Mouse (Mus musculus): ENCODE measurements at regions not wholly inside any gene's neighbourhood (a gene's known extent, or its start where the extent isn't known, plus 50 kb on each side); places are given as distances from the start of the nearest gene placed in this dataset.
A peak's percentile ranks its signal among the peaks of the same experiment; 100 is the strongest.

DNA sequence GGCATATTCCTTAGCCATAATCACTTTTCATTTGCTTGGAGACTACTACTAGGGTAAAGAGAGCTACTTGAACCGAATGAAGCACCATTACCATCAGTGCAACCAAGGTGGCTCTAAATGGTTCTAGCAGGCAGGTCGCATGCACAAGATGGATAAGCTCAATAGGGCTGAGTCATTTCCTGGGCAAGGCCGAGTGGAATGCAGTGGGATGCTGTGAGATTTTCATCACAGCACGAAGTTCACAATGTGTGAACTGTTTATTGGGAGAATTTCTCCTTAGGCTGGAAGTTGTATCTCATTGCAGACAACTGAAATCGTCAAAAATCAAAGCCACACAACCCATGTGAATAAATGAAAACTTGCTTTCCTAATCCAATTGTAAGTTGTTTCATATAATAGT is 697.6 kb upstream of the Tenm3 start:
- Histone ChIP-seq H3K27me3 (ENCODE audit: control insufficient read depth, insufficient read depth, low read length) (no peaks in the 10 kb centered on the region), H3K27ac (ENCODE audit: low read depth, low read length) (no peak overlapping the region), H3K4me1 (ENCODE audit: control insufficient read depth, insufficient read depth, low read length) (no peaks in the 10 kb centered on the region), H3K4me3 (ENCODE audit: low read depth, low read length) (no peak overlapping the region), H3K9ac (replicated peaks; ENCODE audit: low read depth, low read length) (no peak overlapping the region), H3K9me3 (ENCODE audit: control insufficient read depth, low read length) (no peaks in the 10 kb centered on the region), H3K4me2 (ENCODE audit: low read depth, low read length) (no peak overlapping the region), H3K36me3 (ENCODE audit: control insufficient read depth, insufficient read depth, low read length) (no peaks in the 10 kb centered on the region)
- ATAC-seq (ENCODE audit: low read depth): no peak
- 78% methylated on average over 5 of the region's 5 CpGs for WGBS

DNA sequence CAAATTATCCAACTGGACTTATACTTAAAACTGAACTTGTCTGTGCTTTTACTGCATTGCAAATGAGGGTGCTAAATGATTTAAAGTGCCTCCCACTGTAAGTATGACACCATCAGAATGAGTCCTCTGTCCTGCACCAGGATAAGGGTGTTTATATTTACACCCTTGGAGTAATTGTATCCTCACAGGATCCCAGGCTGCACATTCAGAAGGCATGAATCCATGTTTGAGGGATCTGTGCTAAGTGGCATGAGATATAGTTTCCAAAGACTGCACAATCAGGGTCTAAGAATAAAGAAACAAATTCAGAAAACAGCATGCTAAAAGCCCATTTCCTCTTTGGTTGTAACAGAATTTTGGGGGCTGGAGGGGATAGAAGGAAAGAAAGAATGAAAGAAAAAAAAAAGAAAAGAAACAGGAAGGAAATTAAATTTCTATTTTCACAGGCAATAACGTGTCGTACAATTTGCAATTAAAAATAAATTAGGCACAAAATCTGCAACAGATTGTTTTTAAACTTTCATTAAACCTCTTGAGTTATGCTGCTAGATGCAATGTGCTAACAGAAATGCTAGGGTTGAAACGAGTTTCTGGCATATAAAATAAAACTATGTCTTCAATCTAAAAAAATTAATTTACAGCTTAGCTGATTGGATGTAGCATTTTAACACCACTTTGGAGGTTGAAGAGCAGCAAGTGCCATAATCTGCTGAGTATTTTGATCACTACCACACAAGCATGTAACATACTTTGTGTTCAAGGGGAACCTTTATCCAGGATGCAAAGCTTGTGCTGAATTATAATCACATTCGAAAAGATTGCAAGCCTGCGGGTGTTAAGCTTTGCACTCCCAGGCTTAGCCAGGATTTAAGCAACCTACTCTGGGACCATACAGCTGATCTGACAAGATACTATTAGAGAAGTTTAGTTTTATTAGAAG is 689.9 kb upstream of the Tenm3 start:
- Histone ChIP-seq H3K9ac (replicated peaks; ENCODE audit: low read depth, low read length) (no peak overlapping the region), H3K4me1 (ENCODE audit: control insufficient read depth, insufficient read depth, low read length) (no peaks in the 10 kb centered on the region), H3K27ac (ENCODE audit: low read depth, low read length) (no peak overlapping the region), H3K4me2 (ENCODE audit: low read depth, low read length) (no peak overlapping the region), H3K27me3 (ENCODE audit: control insufficient read depth, insufficient read depth, low read length) (no peaks in the 10 kb centered on the region), H3K4me3 (ENCODE audit: low read depth, low read length) (no peak overlapping the region), H3K36me3 (ENCODE audit: control insufficient read depth, insufficient read depth, low read length) (no peaks in the 10 kb centered on the region), H3K9me3 (ENCODE audit: control insufficient read depth, low read length) (no peaks in the 10 kb centered on the region)
- 73% methylated on average over 5 of the region's 5 CpGs for WGBS
- ATAC-seq (ENCODE audit: low read depth): no peak

GRCm38 (mm10) chr8:49529294-49529693 is 685.5 kb upstream of the Tenm3 start:
- Histone ChIP-seq H3K9me3 (ENCODE audit: control insufficient read depth, low read length) (no peaks in the 10 kb centered on the region), H3K27me3 (ENCODE audit: control insufficient read depth, insufficient read depth, low read length) (no peaks in the 10 kb centered on the region)

DNA sequence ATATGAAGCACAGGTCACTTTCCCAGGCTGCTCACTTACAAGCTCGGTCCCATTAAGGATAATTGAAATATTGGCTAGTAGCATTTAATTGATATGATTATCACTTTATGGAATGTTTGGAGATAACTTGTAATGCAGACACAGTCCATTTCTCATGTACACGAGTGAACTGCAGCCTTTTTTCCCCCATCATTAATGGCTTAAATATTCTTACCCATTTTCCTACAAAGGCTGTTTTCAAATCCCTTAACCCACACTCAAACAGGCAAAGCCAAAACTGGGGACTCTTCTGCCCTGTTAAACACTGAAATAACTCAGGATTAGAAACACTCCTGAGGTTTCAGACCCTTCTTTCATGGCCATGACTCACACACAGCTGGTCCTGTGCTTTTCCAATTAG is 649.2 kb upstream of the Tenm3 start:
- Histone ChIP-seq H3K9me3 (ENCODE audit: control insufficient read depth, low read length) (no peaks in the 10 kb centered on the region), H3K4me1 (ENCODE audit: control insufficient read depth, insufficient read depth, low read length) (0 out of 2 replicates have a peak, but pooled peaks cover 3% of the 10 kb centered on the region), H3K27ac (ENCODE audit: low read depth, low read length) (no peak overlapping the region), H3K4me3 (ENCODE audit: low read depth, low read length) (no peak overlapping the region), H3K27me3 (ENCODE audit: control insufficient read depth, insufficient read depth, low read length) (no peaks in the 10 kb centered on the region), H3K4me2 (ENCODE audit: low read depth, low read length) (no peak overlapping the region), H3K36me3 (ENCODE audit: control insufficient read depth, insufficient read depth, low read length) (no peaks in the 10 kb centered on the region), H3K9ac (replicated peaks; ENCODE audit: low read depth, low read length) (no peak overlapping the region)
- ATAC-seq (ENCODE audit: low read depth): no peak
- 65% methylated on average over 2 of the region's 2 CpGs for WGBS

More at GRCm38 (mm10) chr8:49529294-49529693, 685.5 kb upstream of the Tenm3 start:
- Histone ChIP-seq H3K36me3 (ENCODE audit: control insufficient read depth, insufficient read depth, low read length) (no peaks in the 10 kb centered on the region), H3K27ac (ENCODE audit: low read depth, low read length) (no peak overlapping the region), H3K4me1 (ENCODE audit: control insufficient read depth, insufficient read depth, low read length) (no peaks in the 10 kb centered on the region), H3K4me3 (ENCODE audit: low read depth, low read length) (no peak overlapping the region), H3K4me2 (ENCODE audit: low read depth, low read length) (no peak overlapping the region), H3K9ac (replicated peaks; ENCODE audit: low read depth, low read length) (no peak overlapping the region)
- 69% methylated on average over 4 of the region's 4 CpGs for WGBS
- no peak for ATAC-seq (ENCODE audit: low read depth)

GRCm38 (mm10) chr8:49485284-49485683 is 641.5 kb upstream of the Tenm3 start:
- Histone ChIP-seq H3K27ac (ENCODE audit: low read depth, low read length) (peak overlapping the region; percentile 12; the same call in 1 of the 2 replicates), H3K4me1 (ENCODE audit: control insufficient read depth, insufficient read depth, low read length) (no peaks in the 10 kb centered on the region), H3K36me3 (ENCODE audit: control insufficient read depth, insufficient read depth, low read length) (no peaks in the 10 kb centered on the region), H3K27me3 (ENCODE audit: control insufficient read depth, insufficient read depth, low read length) (no peaks in the 10 kb centered on the region), H3K9ac (replicated peaks; ENCODE audit: low read depth, low read length) (no peak overlapping the region), H3K4me3 (ENCODE audit: low read depth, low read length) (no peak overlapping the region), H3K4me2 (ENCODE audit: low read depth, low read length) (no peak overlapping the region), H3K9me3 (ENCODE audit: control insufficient read depth, low read length) (no peaks in the 10 kb centered on the region)
- WGBS: 38% methylated on average over 4 of the region's 4 CpGs
- peak; percentile 46; the same call in 1 of the 2 replicates for ATAC-seq (ENCODE audit: low read depth)

- WGBS: 12% methylated on average over 6 of the region's 6 CpGs
- Histone ChIP-seq H3K27me3 (ENCODE audit: control insufficient read depth, insufficient read depth, low read length) (no peaks in the 10 kb centered on the region), H3K27ac (ENCODE audit: low read depth, low read length) (no peak overlapping the region), H3K4me3 (ENCODE audit: low read depth, low read length) (no peak overlapping the region), H3K4me1 (ENCODE audit: control insufficient read depth, insufficient read depth, low read length) (no peaks in the 10 kb centered on the region), H3K36me3 (ENCODE audit: control insufficient read depth, insufficient read depth, low read length) (no peaks in the 10 kb centered on the region), H3K9me3 (ENCODE audit: control insufficient read depth, low read length) (no peaks in the 10 kb centered on the region), H3K4me2 (ENCODE audit: low read depth, low read length) (no peak overlapping the region), H3K9ac (replicated peaks; ENCODE audit: low read depth, low read length) (no peak overlapping the region)
- peak; percentile 58 for ATAC-seq (ENCODE audit: low read depth)
These were observed 637.8 kb upstream of the Tenm3 start for GRCm38 (mm10) chr8:49481476-49481992.

GRCm38 (mm10) chr8:49465911-49466518 is 622.3 kb upstream of the Tenm3 start:
- 54% methylated on average over 14 of the region's 14 CpGs for WGBS
- no peak for ATAC-seq (ENCODE audit: low read depth)
- peaks cover 7% of the 10 kb centered on the region; the same call in 1 of the 2 replicates for H3K4me1 ChIP-seq (ENCODE audit: control insufficient read depth, insufficient read depth, low read length)

GRCm38 (mm10) chr8:49465070-49465469 is 621.3 kb upstream of the Tenm3 start:
- no peak overlapping the region for H3K4me3 ChIP-seq (ENCODE audit: low read depth, low read length)
- H3K27ac ChIP-seq (ENCODE audit: low read depth, low read length): no peak overlapping the region
- ATAC-seq (ENCODE audit: low read depth): peak; percentile 36; the same call in 1 of the 2 replicates
- no peaks in the 10 kb centered on the region for H3K9me3 ChIP-seq (ENCODE audit: control insufficient read depth, low read length)
- no peaks in the 10 kb centered on the region for H3K27me3 ChIP-seq (ENCODE audit: control insufficient read depth, insufficient read depth, low read length)
- no peak overlapping the region for H3K4me2 ChIP-seq (ENCODE audit: low read depth, low read length)
- no peaks in the 10 kb centered on the region for H3K36me3 ChIP-seq (ENCODE audit: control insufficient read depth, insufficient read depth, low read length)
- no peak overlapping the region for H3K9ac ChIP-seq (replicated peaks; ENCODE audit: low read depth, low read length)
- WGBS: 40% methylated on average over 7 of the region's 7 CpGs
- H3K4me1 ChIP-seq (ENCODE audit: control insufficient read depth, insufficient read depth, low read length): peaks cover 7% of the 10 kb centered on the region; the same call in 1 of the 2 replicates

More at GRCm38 (mm10) chr8:49465911-49466518, 622.3 kb upstream of the Tenm3 start:
- Histone ChIP-seq H3K27me3 (ENCODE audit: control insufficient read depth, insufficient read depth, low read length) (no peaks in the 10 kb centered on the region), H3K9ac (replicated peaks; ENCODE audit: low read depth, low read length) (no peak overlapping the region), H3K4me2 (ENCODE audit: low read depth, low read length) (no peak overlapping the region), H3K27ac (ENCODE audit: low read depth, low read length) (no peak overlapping the region), H3K4me3 (ENCODE audit: low read depth, low read length) (no peak overlapping the region), H3K9me3 (ENCODE audit: control insufficient read depth, low read length) (no peaks in the 10 kb centered on the region), H3K36me3 (ENCODE audit: control insufficient read depth, insufficient read depth, low read length) (no peaks in the 10 kb centered on the region)

- ATAC-seq (ENCODE audit: low read depth): 0 out of 2 replicates have a peak, but pooled peaks have one; percentile 53
- H3K4me2 ChIP-seq (ENCODE audit: low read depth, low read length): no peak overlapping the region
These were observed 618.9 kb upstream of the Tenm3 start for GRCm38 (mm10) chr8:49462602-49463001.

More at GRCm38 (mm10) chr8:49462602-49463001, 618.9 kb upstream of the Tenm3 start:
- peaks cover 7% of the 10 kb centered on the region; the same call in 1 of the 2 replicates for H3K4me1 ChIP-seq (ENCODE audit: control insufficient read depth, insufficient read depth, low read length)
- H3K27ac ChIP-seq (ENCODE audit: low read depth, low read length): no peak overlapping the region
- H3K27me3 ChIP-seq (ENCODE audit: control insufficient read depth, insufficient read depth, low read length): no peaks in the 10 kb centered on the region
- WGBS: 36% methylated on average over 8 of the region's 8 CpGs
- no peak overlapping the region for H3K4me3 ChIP-seq (ENCODE audit: low read depth, low read length)
- no peaks in the 10 kb centered on the region for H3K9me3 ChIP-seq (ENCODE audit: control insufficient read depth, low read length)
- H3K9ac ChIP-seq (replicated peaks; ENCODE audit: low read depth, low read length): no peak overlapping the region
- no peaks in the 10 kb centered on the region for H3K36me3 ChIP-seq (ENCODE audit: control insufficient read depth, insufficient read depth, low read length)
